Mouse (Mus musculus) G1E (cell line): Measurements from ENCODE around the gene Zan. TPM values are rescaled to one million over a fixed set of nuclear protein-coding genes. Genes with fewer than 3 reads are reported as not detected.

Source experiments
- ATAC-seq: 2 replicates; pipeline ENCODE4 v1.8.0; 2016; ENCODE audit warnings: mild to moderate bottlenecking; ENCODE audit not compliant: insufficient number of reproducible peaks, poor library complexity, low FRiP score, severe bottlenecking; ENCODE audit errors: extremely low read depth
- DNase-seq: peaks from one replicate; pipeline ENCODE4 v3.0.0; 2012; ENCODE audit warnings: low spot score
- H3K27me3 ChIP-seq: 2 replicates; pipeline ENCODE4 v1.6.1; 2012; ENCODE audit warnings: mild to moderate bottlenecking, low read length, inconsistent platforms; ENCODE audit not compliant: insufficient read depth
- H3K36me3 ChIP-seq: replicated peaks from 2 replicates; pipeline ENCODE3; 2012; ENCODE audit warnings: mild to moderate bottlenecking, inconsistent platforms
- H3K4me1 ChIP-seq: 2 replicates; pipeline ENCODE4 v1.6.1; 2012; ENCODE audit warnings: low read depth, low read length, inconsistent platforms, mixed read lengths; ENCODE audit not compliant: insufficient read depth
- H3K4me3 ChIP-seq: 2 replicates; pipeline ENCODE4 v1.5.1; 2012; ENCODE audit warnings: low read depth, mild to moderate bottlenecking, inconsistent platforms, low read length, moderate library complexity, mixed read lengths
- H3K9me3 ChIP-seq: replicated peaks from 2 replicates; pipeline ENCODE4 v1.6.1; 2012; ENCODE audit warnings: inconsistent platforms
- CTCF ChIP-seq: IDR thresholded peaks from 2 replicates; pipeline ENCODE4 v1.5.1; 2012; ENCODE audit warnings: low read depth, low read length, inconsistent platforms, mixed read lengths
- GATA1 ChIP-seq: IDR thresholded peaks from 2 replicates; pipeline ENCODE4 v1.6.1; 2012; ENCODE audit warnings: borderline replicate concordance, low read length, inconsistent platforms, mixed read lengths
- GATA2 ChIP-seq: IDR thresholded peaks from 2 replicates; pipeline ENCODE4 v1.6.1; 2012; ENCODE audit warnings: low read depth, low read length, inconsistent platforms, borderline replicate concordance
- POLR2AphosphoS5 ChIP-seq: IDR thresholded peaks from 2 replicates; pipeline ENCODE4 v1.6.1; 2012; ENCODE audit warnings: low read depth, low read length, inconsistent platforms; ENCODE audit not compliant: insufficient replicate concordance
- TAL1 ChIP-seq: conservative IDR thresholded peaks from 2 replicates; pipeline ENCODE4 v1.6.1; 2012; ENCODE audit warnings: low read depth, low read length, inconsistent platforms, mixed read lengths
- polyA plus RNA-seq: library from polyadenylated mRNA; stranded (reverse); fragments of >175 nt; gene quantifications from 2 replicates; pipeline ENCODE4 v1.2.3, GENCODE M21; 2012
- total RNA-seq, 2 experiments: library from RNA; stranded (forward) in 1 of 2; stranded (reverse) in 1 of 2; fragments of 200-1000 nt in 1 of 2; fragments of >200 nt in 1 of 2; fragmentation: Nextera tagmentation in 1 of 2; gene quantifications; 2 replicates each; pipeline ENCODE4 v1.2.3; 2014 to 2017

Gene Zan
- total and polyA plus RNA-seq, 3 experiments = 0.02 to 0.22 TPM; not detected in 1

DNA sequence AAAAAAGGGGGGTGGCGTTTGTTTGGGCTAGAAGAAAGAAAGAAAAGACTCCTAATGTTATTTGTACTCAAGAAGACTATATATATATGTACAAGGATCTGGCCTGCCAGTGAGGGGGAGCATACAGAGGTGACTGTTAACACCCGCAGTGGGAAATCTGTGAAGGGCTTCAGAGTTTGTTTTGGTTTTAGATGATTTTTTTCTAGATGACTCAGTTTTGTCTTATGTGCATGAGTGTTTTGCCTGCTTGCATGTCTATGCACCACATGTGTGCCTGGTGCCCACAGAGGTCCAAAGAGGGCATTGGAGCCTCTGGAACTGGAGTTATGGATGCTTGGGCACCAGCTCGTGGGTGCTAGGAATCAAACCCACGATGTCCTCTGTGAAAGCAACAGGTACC, 129.9 kb downstream of the Zan start:
- no peaks in the 10 kb centered on the region for H3K36me3 ChIP-seq
- H3K9me3 ChIP-seq = no peaks in the 10 kb centered on the region
- no peak for DNase-seq
- ATAC-seq = no peak
- H3K27me3 ChIP-seq = peaks cover 53% of the 10 kb centered on the region
- peaks cover 4% of the 10 kb centered on the region for H3K4me1 ChIP-seq
- TF ChIP-seq TAL1 = no peak
- TF ChIP-seq POLR2AphosphoS5 = no peak
- no peak for TF ChIP-seq GATA2
- TF ChIP-seq CTCF = no peak
- TF ChIP-seq GATA1 = no peak
- H3K4me3 ChIP-seq = no peak overlapping the region

DNA sequence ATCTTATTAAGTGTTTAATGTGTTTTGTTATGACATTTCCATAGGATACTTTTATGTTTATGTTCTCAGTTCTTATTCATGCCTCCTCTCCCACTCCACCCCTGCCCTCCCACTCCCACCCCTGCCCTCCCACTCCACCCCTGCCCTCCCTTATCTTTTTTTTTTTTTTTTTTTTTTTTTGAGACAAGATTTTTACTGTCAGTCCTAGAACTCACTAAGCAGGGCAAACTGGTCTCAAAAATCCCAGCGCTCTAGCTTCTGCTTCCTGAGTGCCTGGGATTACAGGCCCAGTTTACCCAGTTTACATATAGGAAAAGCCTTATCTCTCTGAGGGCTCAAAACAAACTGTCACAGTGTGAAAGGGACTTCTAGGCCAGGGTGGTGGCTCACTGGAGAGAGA, 130.5 kb downstream of the Zan start:
- no peaks in the 10 kb centered on the region for H3K36me3 ChIP-seq
- peaks cover 47% of the 10 kb centered on the region for H3K27me3 ChIP-seq
- ATAC-seq (no peak), DNase-seq (no peak)
- no peaks in the 10 kb centered on the region for H3K9me3 ChIP-seq
- TF ChIP-seq GATA2 (no peak), GATA1 (no peak), POLR2AphosphoS5 (no peak), CTCF (no peak), TAL1 (no peak)
- H3K4me3 ChIP-seq = no peak overlapping the region
- H3K4me1 ChIP-seq = peaks cover 4% of the 10 kb centered on the region

DNA sequence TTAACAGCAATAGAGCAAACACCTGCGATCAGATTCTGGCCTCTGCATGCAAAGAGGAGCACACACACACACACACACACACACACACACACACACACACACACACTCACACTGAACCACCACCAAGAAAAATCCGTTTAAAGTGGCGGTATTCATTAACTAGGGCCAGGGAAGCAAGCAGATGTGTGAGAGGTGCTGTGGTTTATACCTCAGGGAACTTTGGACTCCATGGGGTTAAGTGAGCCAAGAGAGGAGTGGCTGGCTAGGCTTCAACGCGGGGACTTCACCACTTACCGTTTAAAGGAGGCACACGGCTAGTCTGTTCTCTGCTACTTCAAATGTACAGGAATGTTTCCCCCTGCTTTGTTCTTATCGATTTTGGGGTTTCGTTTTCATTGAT, 131.0 kb downstream of the Zan start:
- Histone ChIP-seq H3K36me3 (no peaks in the 10 kb centered on the region), H3K9me3 (no peaks in the 10 kb centered on the region), H3K4me3 (no peak overlapping the region), H3K27me3 (peaks cover 41% of the 10 kb centered on the region), H3K4me1 (peaks cover 4% of the 10 kb centered on the region)
- ATAC-seq (no peak), DNase-seq (no peak)
- TF ChIP-seq GATA2 (no peak), GATA1 (no peak), TAL1 (no peak)

DNA sequence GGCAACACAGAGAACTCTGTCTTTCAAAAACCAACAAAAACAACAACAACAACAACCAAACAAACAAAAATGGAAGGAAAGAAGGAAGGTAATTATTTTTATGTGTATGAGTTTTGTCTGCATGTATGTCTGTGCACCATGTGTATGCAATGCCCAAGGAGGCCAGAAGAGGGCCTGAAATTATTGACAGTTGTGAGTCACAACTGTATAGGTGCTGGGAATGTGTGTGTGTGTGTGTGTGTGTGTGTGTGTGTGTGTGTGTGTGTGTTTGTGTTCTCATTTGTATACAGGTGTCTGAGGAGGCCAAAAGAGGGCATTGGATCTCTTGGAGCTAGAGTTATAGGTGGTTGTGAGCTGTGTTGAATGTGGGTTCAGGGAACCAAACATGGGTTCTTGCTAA, 133.0 kb downstream of the Zan start:
- H3K4me3 ChIP-seq = no peak overlapping the region
- ATAC-seq = no peak
- no peaks in the 10 kb centered on the region for H3K9me3 ChIP-seq
- peaks cover 35% of the 10 kb centered on the region for H3K27me3 ChIP-seq
- peaks cover 15% of the 10 kb centered on the region for H3K4me1 ChIP-seq
- TF ChIP-seq CTCF (no peak), GATA2 (no peak), POLR2AphosphoS5 (no peak), TAL1 (no peak), GATA1 (no peak)
- no peaks in the 10 kb centered on the region for H3K36me3 ChIP-seq
- DNase-seq = no peak

DNA sequence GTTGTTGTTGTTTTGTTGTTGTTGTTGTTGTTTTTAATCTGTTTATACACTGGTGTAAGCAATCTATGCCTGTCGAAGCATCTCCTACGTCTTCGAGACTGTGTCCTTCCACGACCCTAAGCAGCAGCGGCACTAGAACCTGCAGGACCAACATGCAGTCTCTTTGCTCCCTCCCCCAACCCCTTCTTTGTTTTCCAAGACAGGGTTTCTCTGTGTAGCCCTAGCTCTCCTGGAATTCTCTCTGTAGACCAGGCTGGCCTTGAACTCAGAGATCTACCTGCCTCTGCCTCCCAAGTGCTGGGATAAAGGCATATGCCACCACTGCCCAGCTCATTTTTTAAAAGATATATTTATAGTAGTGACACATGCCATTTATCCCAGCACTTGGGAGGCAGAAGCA, 133.5 kb downstream of the Zan start:
- no peak overlapping the region for H3K4me3 ChIP-seq
- TF ChIP-seq GATA1 = no peak
- no peak for TF ChIP-seq CTCF
- no peak for TF ChIP-seq TAL1
- TF ChIP-seq POLR2AphosphoS5 = no peak
- no peak for TF ChIP-seq GATA2
- ATAC-seq = no peak

DNA sequence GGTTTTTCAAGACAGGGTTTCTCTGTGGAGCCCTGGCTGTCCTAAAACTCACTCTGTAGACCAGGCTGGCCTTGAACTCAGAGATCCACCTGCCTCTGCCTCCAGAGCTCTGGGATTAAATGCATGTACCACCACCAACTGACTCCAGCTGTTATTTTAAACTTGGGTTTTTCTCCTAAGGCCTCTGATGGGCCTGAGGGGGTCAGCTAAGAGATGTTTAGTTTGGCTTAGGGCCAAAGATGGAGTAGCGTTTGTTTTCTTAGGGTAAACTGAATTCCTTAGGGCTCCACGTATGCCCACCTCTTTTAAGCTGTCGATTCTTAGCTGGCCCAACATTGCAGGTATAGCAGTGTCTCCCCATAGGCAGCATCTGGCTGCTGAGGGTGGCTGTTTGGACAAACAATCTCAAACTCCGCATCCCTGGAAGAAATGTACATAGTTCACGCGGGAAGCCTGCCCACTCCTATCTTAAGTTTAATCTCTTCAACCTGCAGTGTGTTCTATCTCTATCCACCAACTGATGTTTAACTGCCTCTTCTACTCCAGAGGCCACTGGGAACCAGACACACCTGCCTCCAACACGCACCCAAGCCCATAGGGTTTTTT, 134.4 kb downstream of the Zan start:
- Histone ChIP-seq H3K36me3 (no peaks in the 10 kb centered on the region), H3K27me3 (peaks cover 26% of the 10 kb centered on the region), H3K9me3 (no peaks in the 10 kb centered on the region), H3K4me1 (peaks cover 22% of the 10 kb centered on the region), H3K4me3 (no peak overlapping the region)
- ATAC-seq = no peak
- no peak for DNase-seq
- TF ChIP-seq GATA1 (no peak), CTCF (no peak), POLR2AphosphoS5 (no peak), TAL1 (no peak), GATA2 (no peak)

More for the DNA sequence above, 133.5 kb downstream of the Zan start:
- Histone ChIP-seq H3K4me1 (peaks cover 20% of the 10 kb centered on the region), H3K9me3 (no peaks in the 10 kb centered on the region), H3K36me3 (no peaks in the 10 kb centered on the region), H3K27me3 (peaks cover 31% of the 10 kb centered on the region)
- no peak for DNase-seq

DNA sequence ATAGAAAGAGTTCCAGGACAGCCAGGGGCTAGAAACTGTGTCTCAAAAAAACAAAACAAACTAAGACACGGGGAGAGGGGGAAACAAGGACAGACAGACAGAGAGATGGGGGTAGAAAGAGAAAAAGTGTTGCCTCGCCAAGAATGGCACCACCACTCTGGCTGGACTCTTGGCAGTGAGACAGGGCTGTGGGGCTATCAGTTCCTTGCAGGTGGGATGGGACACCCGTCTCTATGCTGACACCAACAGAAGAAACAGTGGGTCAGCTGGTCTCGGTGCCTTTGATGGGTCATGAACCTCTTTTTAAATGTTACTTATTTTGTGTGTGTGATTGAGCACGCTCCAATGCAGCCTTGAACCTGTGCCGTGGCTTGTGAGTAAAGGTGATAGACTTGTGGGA, 136.6 kb downstream of the Zan start:
- DNase-seq = no peak
- peaks cover 18% of the 10 kb centered on the region for H3K4me1 ChIP-seq
- peaks cover 38% of the 10 kb centered on the region for H3K27me3 ChIP-seq
- TF ChIP-seq CTCF (no peak), GATA2 (no peak), TAL1 (no peak), POLR2AphosphoS5 (no peak), GATA1 (no peak)
- ATAC-seq = no peak
- no peaks in the 10 kb centered on the region for H3K9me3 ChIP-seq
- H3K36me3 ChIP-seq = no peaks in the 10 kb centered on the region
- no peak overlapping the region for H3K4me3 ChIP-seq
